Mouse (Mus musculus): ENCODE data around the gene Tpsab1. TPM values are rescaled to one million over a fixed set of nuclear protein-coding genes. Genes with fewer than 3 reads are reported as not detected.

Gene Tpsab1
- polyA plus RNA-seq, 1 experiment from 2014 or later: not detected

DNA sequence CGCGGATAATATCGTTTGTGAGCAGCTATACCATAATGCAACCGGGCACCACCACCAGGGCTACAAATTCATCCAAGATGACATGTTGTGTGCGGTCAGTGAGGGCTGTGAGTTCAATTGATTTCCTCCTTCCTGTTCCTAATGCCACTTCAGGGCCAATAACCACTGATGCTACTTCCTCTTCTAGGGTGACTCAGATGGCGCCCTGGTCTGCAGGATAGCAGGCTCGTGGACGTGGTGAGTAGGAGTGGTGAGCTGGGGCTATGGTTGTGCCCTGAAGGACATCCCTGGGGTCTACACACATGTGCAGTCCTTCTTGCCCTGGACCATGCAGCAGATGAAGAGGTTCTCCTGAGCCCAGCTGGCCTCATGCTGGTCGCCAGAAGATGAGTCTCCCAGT lies 13.0 kb downstream of the Tpsab1 start:
- DNase-seq (ENCODE audit: low read depth, low spot score) (no peak), ATAC-seq (no peak)
- POLR2A ChIA-PET: no interaction called here
- no peak for TF ChIP-seq CTCF (IDR thresholded peaks at IDR 0.05)
- in situ Hi-C loops (cut with MboI; ENCODE audit: low pct_unique_long_range_greater_than_20kb): no loop called here
- CTCF ChIA-PET: no interaction called here
- H3K27me3 ChIP-seq: peaks cover 44% of the 10 kb centered on the region

GRCm38 (mm10) chr17:25322930-25323329 lies 22.4 kb downstream of the Tpsab1 start:
- TF ChIP-seq CTCF (IDR thresholded peaks at IDR 0.05): no peak
- in situ Hi-C loops (cut with MboI; ENCODE audit: low pct_unique_long_range_greater_than_20kb): no loop called here
- no peak for DNase-seq (ENCODE audit: low read depth, low spot score)
- peaks cover 16% of the 10 kb centered on the region for H3K27me3 ChIP-seq
- no peak for ATAC-seq
- ChIA-PET CTCF (no interaction called here), POLR2A (no interaction called here)

DNA sequence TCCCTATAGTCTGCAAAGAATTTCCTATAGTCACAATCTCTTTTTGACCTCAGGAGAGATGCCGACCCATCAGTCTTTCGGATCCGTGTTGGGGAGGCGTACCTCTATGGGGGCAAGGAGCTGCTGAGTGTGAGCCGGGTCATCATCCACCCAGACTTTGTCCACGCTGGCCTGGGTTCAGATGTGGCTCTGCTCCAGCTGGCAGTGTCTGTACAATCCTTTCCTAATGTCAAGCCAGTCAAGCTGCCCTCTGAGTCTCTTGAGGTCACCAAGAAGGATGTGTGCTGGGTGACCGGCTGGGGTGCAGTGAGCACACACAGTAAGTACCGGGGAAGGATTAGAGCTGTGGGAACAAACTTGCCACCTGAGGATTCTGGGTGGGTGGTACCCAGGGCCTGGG lies 24.5 kb downstream of the Tpsab1 start:
- ChIA-PET CTCF (no interaction called here), POLR2A (no interaction called here)
- in situ Hi-C loops (cut with MboI; ENCODE audit: low pct_unique_long_range_greater_than_20kb): no loop called here
- H3K27me3 ChIP-seq: peaks cover 16% of the 10 kb centered on the region
- no peak for DNase-seq (ENCODE audit: low read depth, low spot score)
- ATAC-seq: no peak
- no peak for TF ChIP-seq CTCF (IDR thresholded peaks at IDR 0.05)

DNA sequence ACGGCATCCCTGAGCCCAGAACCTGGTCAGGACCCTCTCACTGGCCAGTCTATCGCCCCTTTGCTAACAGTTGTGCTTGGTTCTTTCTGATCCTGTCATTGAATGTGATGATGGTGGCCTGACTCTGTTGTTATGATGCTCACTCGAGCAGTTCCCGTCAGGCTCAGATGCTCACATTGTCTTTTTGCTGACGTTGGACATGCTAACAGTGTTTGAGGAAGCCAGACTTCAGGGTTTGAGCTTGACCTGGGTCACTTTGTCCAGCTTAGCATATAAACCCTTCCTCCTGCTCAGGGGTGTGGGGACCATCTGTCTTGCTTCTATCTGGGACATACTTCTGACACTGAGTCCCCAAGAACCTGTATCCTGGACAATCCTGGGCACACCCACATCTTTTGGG lies 27.0 kb downstream of the Tpsab1 start, which contains the start of gene Prss29:
Gene Prss29, plus strand, starts transcription at position 301 of the 400 bp plus-strand sequence.
- ChIA-PET POLR2A (interaction anchor here (0.7 kb wide), 1 partner anchor 312 kb away, joined by 5 read pairs; no protein-coding TSS in a partner anchor), CTCF (no interaction called here)
- in situ Hi-C loops (cut with MboI; ENCODE audit: low pct_unique_long_range_greater_than_20kb): no loop called here
- H3K27me3 ChIP-seq: peaks cover 16% of the 10 kb centered on the region
- TF ChIP-seq CTCF (IDR thresholded peaks at IDR 0.05): no peak
- no peak for ATAC-seq
- DNase-seq (ENCODE audit: low read depth, low spot score): no peak

DNA sequence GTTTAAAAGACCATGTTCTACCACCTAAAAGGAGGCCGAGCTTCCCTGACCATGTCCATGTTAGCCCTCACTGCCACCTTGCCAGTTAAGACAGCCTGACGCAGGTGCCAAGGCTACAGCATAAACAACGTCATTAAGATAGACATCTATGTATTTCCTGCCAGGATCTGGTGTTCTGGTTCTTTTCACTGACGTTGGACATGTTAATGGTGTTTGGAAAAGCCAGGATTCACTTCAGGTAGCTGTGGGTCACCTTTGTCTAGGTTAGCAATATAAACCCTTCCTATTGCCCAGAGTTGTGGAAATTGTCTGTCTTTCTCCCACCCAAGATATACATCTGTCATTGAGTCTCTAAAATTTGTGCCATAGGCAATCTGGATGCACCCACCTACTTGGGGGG lies 37.0 kb downstream of the Tpsab1 start, which contains the start of gene Prss28:
Gene Prss28, plus strand, starts transcription at position 301 of the 400 bp plus-strand sequence.
- in situ Hi-C loops (cut with MboI; ENCODE audit: low pct_unique_long_range_greater_than_20kb): no loop called here
- H3K27me3 ChIP-seq: peaks cover 10% of the 10 kb centered on the region
- CTCF ChIA-PET: no interaction called here
- POLR2A ChIA-PET: no interaction called here
- ATAC-seq: no peak
- no peak for DNase-seq (ENCODE audit: low read depth, low spot score)
- no peak for TF ChIP-seq CTCF (IDR thresholded peaks at IDR 0.05)

DNA sequence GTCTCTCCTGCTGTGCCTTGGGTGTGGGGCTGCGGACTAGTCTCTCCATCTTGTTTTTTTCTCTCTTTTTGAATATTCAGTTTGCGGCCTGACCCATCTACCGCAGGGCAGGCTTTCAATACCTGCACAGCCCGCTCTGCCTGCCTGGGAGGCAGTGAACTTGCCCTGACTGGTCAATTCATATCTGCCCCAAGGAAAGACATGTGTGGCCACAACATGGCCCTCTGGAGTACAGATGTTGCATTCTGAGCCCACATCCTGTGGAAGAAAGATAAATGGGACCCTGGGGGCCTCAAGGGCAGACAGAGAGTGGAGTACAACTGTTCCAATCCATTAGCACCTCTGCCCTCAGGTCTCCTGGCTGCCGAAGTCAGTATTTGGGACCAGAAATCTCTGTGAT lies 47.3 kb downstream of the Tpsab1 start, which contains the start of gene Prss34:
Gene Prss34, plus strand, starts transcription at position 301 of the 400 bp plus-strand sequence.
- TF ChIP-seq CTCF (IDR thresholded peaks at IDR 0.05): no peak
- H3K27me3 ChIP-seq: peaks cover 32% of the 10 kb centered on the region
- no peak for DNase-seq (ENCODE audit: low read depth, low spot score)
- no peak for ATAC-seq
- ChIA-PET POLR2A (no interaction called here), CTCF (interaction anchor here (1.4 kb wide), 1 partner anchor 171 kb away, joined by 3 read pairs; no protein-coding TSS in a partner anchor)
- in situ Hi-C loops (cut with MboI; ENCODE audit: low pct_unique_long_range_greater_than_20kb): no loop called here

DNA sequence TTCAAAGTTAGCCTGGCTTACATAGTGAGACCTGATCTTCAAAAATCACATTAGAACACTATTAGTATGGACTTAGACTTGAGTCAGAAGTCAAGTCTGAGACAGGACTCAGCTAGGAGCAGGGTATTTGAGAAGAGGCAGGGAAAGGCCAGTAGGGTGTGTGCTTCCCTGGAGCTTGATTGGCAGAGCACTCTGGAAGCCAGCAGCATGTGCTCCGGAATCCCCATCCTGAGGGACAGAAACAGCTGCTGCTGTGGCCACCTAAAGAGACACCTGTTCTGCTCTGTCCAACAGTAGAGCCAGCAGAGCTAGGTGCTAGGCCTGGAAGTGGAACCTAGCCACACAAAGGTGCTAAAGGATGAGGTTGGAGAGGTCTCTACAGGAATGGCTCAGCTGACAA lies 51.3 kb downstream of the Tpsab1 start:
- DNase-seq (ENCODE audit: low read depth, low spot score): no peak
- TF ChIP-seq CTCF (IDR thresholded peaks at IDR 0.05): no peak
- H3K27me3 ChIP-seq: peaks cover 35% of the 10 kb centered on the region
- no peak for ATAC-seq
- in situ Hi-C loops (cut with MboI; ENCODE audit: low pct_unique_long_range_greater_than_20kb): no loop called here
- POLR2A ChIA-PET: no interaction called here
- CTCF ChIA-PET: no interaction called here

DNA sequence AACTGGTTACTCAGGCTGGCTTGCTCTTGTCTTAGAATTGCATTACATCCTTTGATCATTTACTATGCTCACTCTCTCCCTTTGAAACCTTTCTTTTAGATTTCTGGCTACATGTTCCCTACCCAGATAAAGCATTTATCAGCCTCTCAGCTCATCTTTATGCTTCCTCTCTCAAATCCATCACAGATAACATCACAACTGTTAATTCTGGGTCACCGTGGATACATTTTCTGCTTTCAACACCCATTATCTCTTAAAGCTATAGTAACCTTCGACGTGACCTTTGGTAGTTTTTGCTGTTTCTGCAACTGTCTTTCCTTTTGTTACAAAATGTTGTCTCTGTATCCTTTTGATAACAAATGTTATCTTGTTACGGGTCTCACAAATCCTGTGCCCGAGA lies 51.9 kb downstream of the Tpsab1 start:
- CTCF ChIA-PET: interaction anchor here (1.1 kb wide), 1 partner anchor 19 kb away, joined by 3 read pairs; the partner anchor contains the start of gene Ube2i
- no peak for ATAC-seq

More for the DNA sequence above, 51.9 kb downstream of the Tpsab1 start:
- POLR2A ChIA-PET: no interaction called here
- TF ChIP-seq CTCF (IDR thresholded peaks at IDR 0.05): no peak
- in situ Hi-C loops (cut with MboI; ENCODE audit: low pct_unique_long_range_greater_than_20kb): no loop called here
- no peak for DNase-seq (ENCODE audit: low read depth, low spot score)
- H3K27me3 ChIP-seq: peaks cover 30% of the 10 kb centered on the region

Other genes starting within 250 kb of the Tpsab1 start
- 26.7 TPM for gene Telo2, start 229.6 kb downstream of the Tpsab1 start, polyA plus RNA-seq (2021)
- gene Ptx4, start 224.8 kb downstream of the Tpsab1 start, polyA plus RNA-seq (2021): 0.05 TPM
- 47.5 TPM for gene Clcn7, start 212.2 kb downstream of the Tpsab1 start, polyA plus RNA-seq (2021)
- 0.32 TPM for gene Ccdc154, start 183.1 kb downstream of the Tpsab1 start, polyA plus RNA-seq (2021)
- gene Gm38655, start 170.1 kb downstream of the Tpsab1 start, polyA plus RNA-seq (2021): not detected
- gene BC003965, start 161.0 kb downstream of the Tpsab1 start, polyA plus RNA-seq (2021): 14.8 TPM
- gene Unkl, start 157.2 kb downstream of the Tpsab1 start, polyA plus RNA-seq (2021): 9.8 TPM
- gene Gnptg, start 105.4 kb downstream of the Tpsab1 start, polyA plus RNA-seq (2021): 43.1 TPM
- 40.6 TPM for gene Tsr3, start 105.4 kb downstream of the Tpsab1 start, polyA plus RNA-seq (2021)
- 0.12 TPM for gene Baiap3, start 89.2 kb downstream of the Tpsab1 start, polyA plus RNA-seq (2021)
- gene Ube2i, start 70.9 kb downstream of the Tpsab1 start, polyA plus RNA-seq (2021): 437 TPM
- gene Prss34, start 47.2 kb downstream of the Tpsab1 start, polyA plus RNA-seq (2021): not detected
- not detected for gene Prss28, start 36.9 kb downstream of the Tpsab1 start, polyA plus RNA-seq (2021)
- not detected for gene Prss29, start 26.9 kb downstream of the Tpsab1 start, polyA plus RNA-seq (2021)
- not detected for gene Tpsb2, start 20.7 kb upstream of the Tpsab1 start, polyA plus RNA-seq (2021)
- not detected for gene Tpsg1, start 23.7 kb upstream of the Tpsab1 start, polyA plus RNA-seq (2021)
- 0.23 TPM for gene Cacna1h, start 88.2 kb upstream of the Tpsab1 start, polyA plus RNA-seq (2021)
- not detected for gene Tekt4, start 109.1 kb upstream of the Tpsab1 start, polyA plus RNA-seq (2021)
- not detected for gene Sstr5, start 151.7 kb upstream of the Tpsab1 start, polyA plus RNA-seq (2021)
- 16.7 TPM for gene Sox8, start 225.1 kb upstream of the Tpsab1 start, polyA plus RNA-seq (2021)
- gene Lmf1, start 233.5 kb upstream of the Tpsab1 start, polyA plus RNA-seq (2021): 40.2 TPM